Mouse (Mus musculus) spleen, postnatal 10 days (tissue): Measurements from ENCODE around the gene Arap1.

Experiments used
- DNase-seq, 2 experiments: peaks; one replicate each; pipeline ENCODE4 v3.0.0; 2021 to 2022; ENCODE audit warnings: low spot score in 2 of 2

Gene Arap1

DNA sequence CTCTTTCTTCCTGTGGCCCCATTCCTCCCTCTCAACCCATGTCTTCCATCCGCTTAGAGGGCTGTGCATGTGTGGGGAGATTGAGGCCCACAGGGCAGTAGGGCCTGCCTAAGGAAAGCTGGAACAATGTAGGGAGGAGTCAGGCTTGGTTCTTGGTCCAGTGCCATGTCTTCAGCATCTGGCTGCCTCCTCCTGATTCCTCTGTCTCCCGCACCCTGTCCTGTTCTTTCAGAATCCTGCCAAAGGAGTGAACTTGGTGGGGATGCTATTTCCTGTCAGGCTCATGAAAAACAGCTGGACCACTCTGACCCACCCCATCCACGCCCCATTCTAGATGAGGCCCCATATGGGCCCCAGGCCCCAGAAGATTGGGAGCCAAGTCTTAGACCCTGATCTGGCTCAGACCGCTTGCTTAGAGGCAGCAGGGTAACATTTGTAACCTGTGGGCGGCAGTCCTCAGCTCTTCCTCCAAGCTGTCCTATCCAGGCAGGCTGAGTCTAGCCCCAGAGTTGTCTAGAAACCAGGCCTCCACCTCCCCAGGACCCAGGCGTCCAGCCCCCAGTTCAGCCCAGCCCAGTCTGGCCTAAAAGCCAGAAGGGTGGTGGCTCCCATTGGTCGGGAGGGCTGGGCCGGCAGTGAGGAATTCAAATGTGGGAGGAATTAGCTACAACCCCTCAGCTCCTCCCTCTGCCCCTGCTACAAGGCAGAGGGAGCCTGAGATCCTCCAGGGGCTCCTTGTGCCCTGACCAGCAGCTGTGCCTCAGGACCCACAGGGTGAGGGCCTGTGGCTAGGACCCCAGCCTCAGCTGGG is 46.0 kb downstream of the Arap1 start:
- DNase-seq, result no peak

- DNase-seq, result no peak
These were observed 46.7 kb downstream of the Arap1 start for GRCm38 (mm10) chr7:101394569-101394968.

DNA sequence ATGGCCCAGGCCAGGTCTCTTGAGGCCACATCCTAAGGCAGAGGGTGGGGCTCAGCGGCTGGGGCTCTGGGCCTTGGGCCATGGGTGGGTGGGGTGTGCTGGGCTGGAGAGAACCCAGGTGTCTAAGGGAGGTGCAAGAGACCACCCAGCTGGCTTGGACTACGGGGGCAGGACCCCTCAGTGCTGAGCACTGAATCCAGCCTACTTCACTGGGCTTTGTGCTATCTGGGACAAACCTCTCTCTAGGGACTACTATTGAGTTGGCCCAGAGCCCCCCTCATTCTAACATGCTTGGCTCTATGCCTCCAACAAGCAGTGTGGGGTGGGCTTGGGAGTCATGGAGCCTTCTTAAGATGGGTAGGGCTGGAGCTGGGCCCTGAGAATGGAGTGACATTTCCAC is 47.6 kb downstream of the Arap1 start:
- no peak for DNase-seq

GRCm38 (mm10) chr7:101397175-101397574 is 49.3 kb downstream of the Arap1 start:
- no peak for DNase-seq

- DNase-seq, result no peak
These were observed 53.6 kb downstream of the Arap1 start for GRCm38 (mm10) chr7:101401510-101401909.

DNA sequence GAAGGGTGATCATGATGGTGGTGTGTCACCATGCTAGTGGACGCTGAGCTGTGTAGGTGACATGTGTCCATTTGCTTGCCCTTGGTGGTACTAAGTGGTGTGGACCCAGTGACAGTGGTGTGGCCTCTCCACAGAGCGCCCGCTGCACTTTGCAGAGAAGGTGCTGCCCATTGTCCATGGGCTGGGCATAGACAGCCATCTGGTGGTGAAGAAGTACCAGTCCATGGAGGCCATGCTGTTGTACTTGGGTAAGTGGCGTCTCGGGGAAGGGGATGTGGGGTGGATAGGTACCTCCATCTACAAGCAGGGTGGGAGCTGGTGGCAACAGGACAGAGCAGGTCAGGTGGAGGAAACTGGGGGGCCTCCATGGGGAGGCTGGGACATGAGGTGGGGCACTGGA is 56.0 kb downstream of the Arap1 start:
- DNase-seq, result no peak

GRCm38 (mm10) chr7:101410267-101410936 is 62.5 kb downstream of the Arap1 start, which contains the start of gene Gm45837:
Gene Gm45837 (plus strand): TSS chr7:101410886.
- DNase-seq, result no peak

DNA sequence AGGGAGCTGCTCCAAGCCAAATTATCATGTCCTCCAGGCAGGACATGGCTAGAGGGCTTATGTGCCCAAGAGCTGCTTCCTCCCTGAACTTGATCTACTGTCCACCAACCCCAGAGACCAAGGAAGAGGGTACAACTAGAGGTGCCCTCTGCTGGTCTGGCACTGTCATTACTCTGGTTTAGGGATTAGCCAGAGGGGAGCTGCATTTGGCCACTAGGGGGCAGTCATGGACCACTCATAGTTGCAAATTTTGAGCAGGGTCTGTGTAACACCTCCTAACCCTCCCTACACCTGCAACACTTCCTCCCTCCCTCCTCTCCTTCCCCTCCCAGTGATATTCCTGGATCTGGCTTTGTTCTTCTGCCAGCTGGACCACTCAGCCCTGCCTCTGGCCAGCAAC is 64.9 kb downstream of the Arap1 start:
- peak; percentile 78 to 89 for DNase-seq

GRCm38 (mm10) chr7:101414209-101414608 is 66.3 kb downstream of the Arap1 start:
- DNase-seq, result no peak

DNA sequence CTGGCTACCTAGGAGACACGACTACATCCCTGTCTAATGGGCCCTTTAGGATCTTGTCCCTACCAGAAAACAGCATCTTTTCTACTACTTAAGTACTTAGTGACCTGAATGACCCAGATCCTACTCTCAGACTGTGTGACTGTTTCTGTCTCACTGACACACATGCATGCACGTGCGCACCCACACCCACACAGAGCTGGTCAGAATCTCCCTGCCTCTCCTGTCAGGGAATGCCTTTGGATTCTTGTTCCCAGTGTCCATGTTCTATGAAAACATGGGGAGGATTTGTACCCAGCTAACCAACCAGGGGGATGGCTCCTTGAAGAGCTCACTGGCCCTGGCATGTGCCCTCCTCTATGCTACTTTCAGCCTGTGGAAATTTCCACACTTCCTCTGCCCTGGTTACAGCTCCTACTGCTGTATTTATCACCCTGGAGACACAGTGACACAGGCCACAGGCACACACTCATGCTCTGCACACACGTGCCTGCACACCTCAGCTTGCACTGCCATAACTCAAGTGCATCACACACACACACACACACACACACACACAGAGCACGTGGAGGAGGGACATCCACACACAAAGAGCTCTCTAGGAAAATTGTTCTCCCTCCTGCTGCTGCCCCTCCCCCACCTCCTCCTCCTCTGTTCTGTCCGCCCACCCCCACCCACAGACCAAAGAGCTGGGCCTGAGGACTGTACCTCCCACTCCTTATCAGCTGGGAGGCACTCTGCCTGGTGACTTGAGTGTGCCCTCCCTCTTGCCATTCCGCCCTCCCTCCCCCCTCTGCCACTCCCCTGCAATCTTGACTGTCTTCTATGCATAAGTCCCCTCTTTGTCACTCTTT is 67.0 kb downstream of the Arap1 start:
- DNase-seq, result no peak

DNA sequence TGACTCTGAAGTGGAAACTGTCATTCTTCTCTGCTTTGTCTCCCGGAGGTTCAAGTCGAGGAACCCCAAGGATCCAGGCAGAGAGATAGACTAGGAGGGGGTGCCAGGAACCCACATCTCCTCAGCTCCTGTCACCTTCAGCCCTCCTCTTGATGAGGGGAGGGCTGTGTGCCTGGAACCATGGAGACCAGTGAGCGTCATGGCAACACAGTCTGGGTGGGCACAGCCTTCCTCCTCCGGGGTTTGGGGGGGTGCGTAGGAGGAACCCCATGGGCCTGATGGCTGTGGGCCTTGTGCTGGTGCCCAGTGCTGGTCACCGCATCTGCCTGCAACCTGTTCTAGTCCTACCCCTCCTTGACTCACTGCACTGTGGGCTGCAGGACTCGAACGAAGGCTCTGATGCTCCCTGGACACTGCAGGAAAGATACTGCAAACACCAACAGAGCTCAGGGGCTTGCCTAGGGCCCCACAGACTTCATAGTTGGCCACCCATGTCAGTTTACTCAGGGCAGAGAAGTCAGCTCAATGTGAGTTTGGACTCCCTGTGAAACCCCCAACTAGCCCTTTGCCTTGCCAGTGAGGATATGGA is 67.7 kb downstream of the Arap1 start:
- no peak for DNase-seq

DNA sequence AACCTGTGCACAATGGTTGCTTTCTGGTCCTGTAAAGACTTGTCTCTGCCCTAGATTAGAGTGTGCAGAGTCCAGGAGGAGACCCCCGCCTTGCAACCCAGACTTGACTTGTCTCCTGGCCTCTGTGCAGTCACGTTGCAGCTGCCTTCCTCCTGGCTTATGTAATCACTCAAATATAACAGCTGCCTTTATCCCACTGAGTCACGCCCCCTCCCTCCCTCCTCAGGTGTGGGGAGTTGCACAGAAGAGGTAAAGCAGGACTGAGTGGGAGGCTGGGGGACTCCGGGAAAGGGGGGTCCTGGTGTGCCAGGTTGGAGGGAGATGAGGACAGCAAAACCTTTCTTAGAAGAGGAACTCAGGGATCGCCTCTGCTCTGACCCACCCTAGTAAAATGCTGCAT is 68.5 kb downstream of the Arap1 start:
- no peak for DNase-seq

DNA sequence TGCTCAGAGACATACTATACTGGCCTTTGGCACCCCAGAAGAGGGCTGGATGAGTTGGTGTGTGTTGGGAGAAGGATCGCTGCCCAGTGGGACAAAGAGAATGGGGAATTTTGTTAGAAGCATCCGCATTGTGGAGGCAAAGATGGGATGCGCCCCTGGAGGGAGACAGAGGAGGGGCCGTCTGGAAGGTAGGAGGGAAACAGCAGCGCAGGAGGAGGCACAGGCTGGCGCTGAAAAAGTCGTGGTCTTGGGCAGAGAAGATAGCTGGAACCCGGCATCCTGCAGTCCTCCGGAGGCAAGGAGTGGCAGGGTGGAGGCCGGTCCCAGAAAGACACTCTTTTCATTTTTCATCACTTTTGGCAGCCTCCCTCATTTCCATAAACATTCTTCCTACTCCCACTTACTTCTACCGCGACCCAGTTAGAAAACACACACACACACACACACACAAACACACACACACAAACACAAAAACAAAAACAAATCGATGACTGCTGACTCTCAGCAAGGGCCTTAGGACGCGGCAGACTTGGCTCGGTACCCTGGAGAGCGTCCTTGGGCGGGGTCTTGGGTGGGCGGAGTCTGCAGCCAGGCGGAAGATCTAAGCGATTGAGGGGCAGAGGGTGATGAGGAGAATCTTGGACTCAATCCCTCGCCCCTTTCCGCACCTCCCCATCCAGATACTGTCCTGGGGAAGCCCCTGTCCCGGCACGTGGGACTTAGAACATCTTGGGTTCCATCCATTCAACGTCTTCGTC is 71.3 kb downstream of the Arap1 start:
- peak in 1 of 2 experiments; percentile 50 for DNase-seq

DNA sequence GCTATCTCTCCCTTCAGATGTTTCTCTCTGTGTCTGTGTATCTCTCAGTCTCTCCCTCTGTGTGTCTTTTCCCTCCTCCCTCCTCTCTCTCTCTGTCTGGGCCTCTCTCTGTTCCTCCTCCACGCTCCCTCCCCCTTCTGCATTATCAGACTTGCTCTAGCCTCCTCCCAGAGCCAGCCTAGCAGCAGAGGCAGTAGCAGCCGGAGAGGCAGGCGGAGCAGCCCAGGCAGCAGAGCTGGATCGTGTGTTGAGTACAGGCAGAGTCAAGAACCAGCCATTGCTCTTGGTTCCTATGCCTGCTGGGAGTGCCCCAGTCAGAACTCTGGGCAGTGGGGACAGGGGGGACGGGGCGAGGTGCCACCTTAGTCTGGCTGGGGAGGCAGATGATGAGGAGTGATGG is 73.7 kb downstream of the Arap1 start, which contains the start of gene Pde2a:
TSS of gene Pde2a (plus strand) at position 163 of the 400 bp plus-strand sequence.
- DNase-seq, result no peak

GRCm38 (mm10) chr7:101422069-101422468 is 74.2 kb downstream of the Arap1 start:
- DNase-seq, result no peak

- no peak for DNase-seq
These were observed 74.8 kb downstream of the Arap1 start for GRCm38 (mm10) chr7:101422646-101423045.

GRCm38 (mm10) chr7:101423970-101424369 is 76.1 kb downstream of the Arap1 start:
- no peak for DNase-seq

DNA sequence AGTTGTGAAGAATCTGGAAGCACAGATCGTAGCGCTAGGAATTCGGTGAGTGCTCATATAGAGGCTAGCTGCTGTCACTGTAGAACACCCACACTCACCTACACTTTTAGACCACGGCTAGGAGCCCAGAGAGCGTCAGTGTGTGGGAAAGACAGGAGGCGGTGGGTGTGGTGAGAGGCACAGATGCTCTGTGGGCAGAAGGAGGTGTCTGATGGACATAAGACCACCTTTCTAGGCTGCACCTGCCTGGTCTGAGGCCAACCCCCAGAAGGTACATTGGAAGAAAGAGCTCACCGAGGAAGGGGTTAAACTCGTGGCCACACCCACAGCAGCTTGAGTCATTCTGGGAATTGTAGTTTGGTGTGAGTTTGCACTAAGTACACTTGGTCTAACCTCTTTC is 78.8 kb downstream of the Arap1 start:
- DNase-seq, result no peak

DNA sequence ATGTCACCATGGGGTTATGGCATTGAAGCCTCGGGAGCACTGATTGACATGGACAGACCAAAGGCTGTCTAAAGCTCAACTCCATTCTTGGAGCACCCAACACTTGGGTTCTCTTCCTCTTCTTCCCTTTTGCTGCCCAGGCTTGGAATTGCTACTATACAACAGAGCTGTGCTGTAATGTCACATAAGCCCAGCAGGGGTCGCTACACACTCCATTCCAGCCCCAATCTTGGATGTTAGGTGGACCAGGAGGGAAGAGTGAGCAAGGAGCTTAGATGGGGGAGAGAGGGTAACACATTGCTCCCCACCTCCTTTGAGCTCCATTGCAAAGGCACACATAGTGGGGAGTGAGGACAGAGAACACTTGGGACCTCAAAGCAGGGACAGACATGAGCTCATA is 79.9 kb downstream of the Arap1 start:
- DNase-seq, result peak in 1 of 2 experiments; percentile 58

DNA sequence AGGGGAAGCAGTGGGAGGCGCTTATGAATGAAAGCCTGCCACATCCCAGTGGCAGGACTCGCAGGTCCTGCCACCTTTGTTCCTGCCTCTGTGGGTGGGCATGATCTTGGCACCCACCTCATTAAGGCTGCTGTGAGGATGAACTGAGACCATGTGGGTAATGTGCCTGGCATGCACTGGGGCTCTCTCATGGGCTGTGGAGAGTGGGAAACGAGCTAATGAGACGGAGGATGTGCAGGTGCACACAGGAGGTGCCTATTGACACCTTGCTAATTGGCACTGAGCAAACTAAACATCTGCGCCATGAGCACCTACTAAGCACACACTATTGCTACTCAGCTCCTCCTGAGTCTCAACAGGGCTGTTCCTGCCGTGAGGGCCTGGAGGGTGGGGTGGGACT is 87.2 kb downstream of the Arap1 start:
- DNase-seq, result no peak

DNA sequence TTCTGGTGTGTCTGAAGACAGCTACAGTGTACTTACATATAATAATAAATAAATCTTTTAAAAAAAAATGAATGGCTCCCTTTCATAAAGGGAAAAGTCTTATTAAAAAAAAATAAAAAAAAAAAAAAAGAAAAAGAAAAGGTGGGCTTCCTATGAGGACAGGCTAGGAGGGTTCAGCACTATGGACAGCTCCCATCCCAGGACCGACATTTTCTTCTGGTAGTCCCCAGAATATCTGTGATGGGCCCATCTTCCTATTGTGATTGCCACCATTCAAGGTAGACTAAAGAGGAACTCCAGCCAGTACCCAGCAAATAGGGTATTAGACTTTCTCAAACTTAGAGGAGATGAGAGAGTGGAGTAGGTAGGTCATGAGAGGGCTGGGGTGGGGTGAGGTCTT is 90.0 kb downstream of the Arap1 start:
- no peak for DNase-seq
